Mouse (Mus musculus) heart, embryonic 14.5 days (tissue): ENCODE data around the gene Cyth3. TPM values are rescaled to one million over a fixed set of nuclear protein-coding genes. Genes with fewer than 3 reads are reported as not detected.

Experiments used
- ATAC-seq: fragments of 200-750 bp; cut with Nextera tagmentation; 2 replicates; pipeline ENCODE4 v1.8.0; 2017; ENCODE audit warnings: low read depth, moderate TSS enrichment; ENCODE audit not compliant: insufficient number of reproducible peaks, insufficient read depth, low FRiP score
- H3K27ac ChIP-seq, 2 experiments: fragments of 200-500 bp in 1 of 2; fragments of 300-500 bp in 1 of 2; sonication (generic) in 1 of 2; replicated peaks in 1 of 2; 2 replicates each; pipeline ENCODE4 v1.5.1; 2012 to 2014; ENCODE audit warnings: low read depth in 2 of 2, low read length in 2 of 2, control low read depth in 1 of 2, mild to moderate bottlenecking in 1 of 2, mixed read lengths in 1 of 2; ENCODE audit not compliant: control insufficient read depth in 1 of 2, insufficient read depth in 1 of 2
- H3K27me3 ChIP-seq: fragments of 300-500 bp; sonication (generic); 2 replicates; pipeline ENCODE4 v1.6.1; 2014; ENCODE audit warnings: mild to moderate bottlenecking, low read length, control low read depth; ENCODE audit not compliant: control insufficient read depth, insufficient read depth
- H3K36me3 ChIP-seq: fragments of 300-500 bp; sonication (generic); 2 replicates; pipeline ENCODE4 v1.6.1; 2014; ENCODE audit warnings: mild to moderate bottlenecking, control low read depth, low read length, mixed read lengths; ENCODE audit not compliant: control insufficient read depth, insufficient read depth
- H3K4me1 ChIP-seq, 2 experiments: fragments of 200-500 bp in 1 of 2; fragments of 300-500 bp in 1 of 2; sonication (generic) in 1 of 2; 2 replicates each; pipeline ENCODE4 v1.6.1; 2012 to 2014; ENCODE audit warnings: low read length in 2 of 2, control low read depth in 1 of 2, mixed read lengths in 1 of 2; ENCODE audit not compliant: control insufficient read depth in 2 of 2, insufficient read depth in 2 of 2
- H3K4me2 ChIP-seq: fragments of 300-500 bp; sonication (generic); 2 replicates; pipeline ENCODE4 v1.6.1; 2014; ENCODE audit warnings: mild to moderate bottlenecking, low read length
- H3K4me3 ChIP-seq, 2 experiments: fragments of 200-500 bp in 1 of 2; fragments of 300-500 bp in 1 of 2; sonication (generic) in 1 of 2; 2 replicates each; pipeline ENCODE4 v1.5.1; 2012 to 2014; ENCODE audit warnings: low read length in 2 of 2, mild to moderate bottlenecking in 2 of 2, control low read depth in 1 of 2, low read depth in 1 of 2, moderate library complexity in 1 of 2; ENCODE audit not compliant: control insufficient read depth in 1 of 2, insufficient read depth in 1 of 2
- H3K9ac ChIP-seq: fragments of 300-500 bp; sonication (generic); 2 replicates; pipeline ENCODE4 v1.6.1; 2014; ENCODE audit warnings: mild to moderate bottlenecking, low read length
- H3K9me3 ChIP-seq: fragments of 300-500 bp; sonication (generic); 2 replicates; pipeline ENCODE4 v1.6.1; 2016; ENCODE audit warnings: low read length, control low read depth; ENCODE audit not compliant: control insufficient read depth
- WGBS: fragments of 180-500 bp; shearing (Covaris S2); extraction: QIAGEN DNeasy Blood & Tissue Kit; methylation state at CpG from one replicate; pipeline ENCODE4 v1.1.7; 2014; 5-methylcytosine and 5-hydroxymethylcytosine counted together
- polyA plus RNA-seq: library from polyadenylated mRNA; unstranded; fragments of >200 nt; fragmentation: Nextera tagmentation; extraction: Ambion mirVana; gene quantifications from 2 replicates; pipeline ENCODE4 v1.2.1, GENCODE M21; 2014

Cyth3 gene
- 49.2 and 56.2 TPM in 2 replicates for polyA plus RNA-seq

GRCm38 (mm10) chr5:143621893-143622622 is at the start of gene Cyth3:
Gene Cyth3, plus strand, starts transcription at chr5:143622447.
- peak within 1 kb of the TSS; percentile 88 for H3K9ac ChIP-seq
- peaks cover 35 to 55% of the 10 kb centered on the region in 2 experiments for H3K4me1 ChIP-seq
- ATAC-seq = peak; percentile 88
- peak within 1 kb of the TSS; percentile 74 for H3K4me2 ChIP-seq
- H3K9me3 ChIP-seq = no peaks in the 10 kb centered on the region
- no peaks in the 10 kb centered on the region for H3K36me3 ChIP-seq
- WGBS = 6% methylated on average over 42 of the region's 46 CpGs
- H3K4me3 ChIP-seq = peak within 1 kb of the TSS; percentile 76 to 79
- peak within 1 kb of the TSS; percentile 69 to 74 for H3K27ac ChIP-seq
- H3K27me3 ChIP-seq = no peaks in the 10 kb centered on the region

GRCm38 (mm10) chr5:143573067-143573466 is 49.2 kb upstream of the Cyth3 start:
- WGBS = 88% methylated on average over 4 of the region's 4 CpGs
- H3K4me3 ChIP-seq = no peak overlapping the region
- no peak overlapping the region for H3K27ac ChIP-seq
- no peaks in the 10 kb centered on the region for H3K36me3 ChIP-seq
- H3K9ac ChIP-seq = no peak overlapping the region
- H3K9me3 ChIP-seq = no peaks in the 10 kb centered on the region
- ATAC-seq = no peak
- no peaks in the 10 kb centered on the region for H3K27me3 ChIP-seq
- H3K4me2 ChIP-seq = no peak overlapping the region
- peaks cover 7 to 11% of the 10 kb centered on the region in 2 experiments; a peak in 3 of 4 replicates for H3K4me1 ChIP-seq

GRCm38 (mm10) chr5:143574261-143575178 is 47.7 kb upstream of the Cyth3 start:
- H3K4me2 ChIP-seq = no peak overlapping the region
- H3K27me3 ChIP-seq = no peaks in the 10 kb centered on the region
- H3K4me3 ChIP-seq = no peak overlapping the region
- no peaks in the 10 kb centered on the region for H3K9me3 ChIP-seq
- H3K4me1 ChIP-seq = peaks cover 7 to 10% of the 10 kb centered on the region in 2 experiments; a peak in 3 of 4 replicates
- ATAC-seq = no peak
- H3K9ac ChIP-seq = no peak overlapping the region
- 70% methylated on average over 19 of the region's 19 CpGs for WGBS
- no peaks in the 10 kb centered on the region for H3K36me3 ChIP-seq
- H3K27ac ChIP-seq = peak overlapping the region in 1 of 2 experiments; percentile 28; a peak in 1 of 4 replicates

DNA sequence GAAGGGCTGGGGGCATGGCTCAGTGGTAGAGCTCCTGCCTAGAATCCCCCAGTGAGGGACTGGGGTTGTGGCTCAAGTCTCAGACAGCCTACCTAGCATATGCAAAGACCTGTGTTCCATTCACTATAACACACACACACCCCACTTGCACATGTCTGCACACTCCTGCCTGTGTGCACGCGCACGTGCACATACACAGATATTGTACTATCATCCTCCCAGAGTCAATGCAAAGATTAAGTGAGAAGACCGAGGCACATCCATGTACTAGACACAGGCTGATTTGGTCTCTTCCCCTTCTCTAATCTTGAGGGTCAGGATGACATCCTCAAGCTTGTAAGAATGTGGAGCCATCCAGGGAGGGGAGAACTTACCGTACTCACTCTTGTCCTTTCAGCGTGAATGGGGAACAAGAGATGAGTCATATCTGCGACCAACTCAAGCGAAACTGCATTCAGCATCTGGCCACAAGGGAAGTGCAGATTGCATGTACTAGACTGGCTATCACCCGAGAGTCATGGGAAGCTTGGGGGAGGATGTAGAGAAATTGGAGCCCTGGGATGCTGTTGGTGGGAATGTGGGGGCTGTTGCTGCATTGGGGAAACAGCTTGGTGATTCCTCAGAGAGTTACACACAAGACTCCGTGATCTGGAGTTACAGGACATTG is 42.6 kb upstream of the Cyth3 start:
- Histone ChIP-seq H3K4me1 (peaks cover 4 to 5% of the 10 kb centered on the region in 2 experiments; a peak in 2 of 4 replicates), H3K9me3 (0 out of 2 replicates have a peak, but pooled peaks cover 5% of the 10 kb centered on the region), H3K36me3 (no peaks in the 10 kb centered on the region), H3K27ac (no peak overlapping the region), H3K9ac (no peak overlapping the region), H3K4me2 (no peak overlapping the region), H3K4me3 (no peak overlapping the region), H3K27me3 (no peaks in the 10 kb centered on the region)
- 69% methylated on average over 10 of the region's 10 CpGs for WGBS
- ATAC-seq = peak; percentile 3; the same call in 1 of the 2 replicates

DNA sequence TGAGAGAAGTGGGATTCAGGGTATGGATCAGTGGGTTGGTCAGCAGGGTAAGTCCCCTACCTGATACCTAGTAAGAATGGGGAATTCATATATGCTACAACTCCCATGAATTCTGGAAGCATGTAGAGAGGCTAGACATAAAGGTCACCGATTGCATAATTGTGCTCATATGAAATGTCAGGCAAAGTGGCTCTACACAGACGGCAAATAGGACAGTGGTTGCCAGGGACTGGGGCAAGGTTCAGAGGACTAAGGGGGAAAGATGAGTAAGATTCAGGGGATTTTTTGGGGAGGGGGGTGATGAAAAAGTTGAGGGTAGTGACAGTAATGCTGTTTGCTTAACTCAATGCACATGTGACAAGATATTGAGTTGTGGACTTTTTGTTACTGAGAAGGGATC is 41.3 kb upstream of the Cyth3 start:
- Histone ChIP-seq H3K9me3 (0 out of 2 replicates have a peak, but pooled peaks cover 5% of the 10 kb centered on the region), H3K4me3 (no peak overlapping the region), H3K27me3 (no peaks in the 10 kb centered on the region), H3K27ac (no peak overlapping the region), H3K4me2 (no peak overlapping the region), H3K9ac (no peak overlapping the region), H3K4me1 (peaks cover 5 to 13% of the 10 kb centered on the region in 2 experiments; a peak in 2 of 4 replicates), H3K36me3 (no peaks in the 10 kb centered on the region)
- no peak for ATAC-seq
- WGBS = 90% methylated on average over 2 of the region's 2 CpGs

DNA sequence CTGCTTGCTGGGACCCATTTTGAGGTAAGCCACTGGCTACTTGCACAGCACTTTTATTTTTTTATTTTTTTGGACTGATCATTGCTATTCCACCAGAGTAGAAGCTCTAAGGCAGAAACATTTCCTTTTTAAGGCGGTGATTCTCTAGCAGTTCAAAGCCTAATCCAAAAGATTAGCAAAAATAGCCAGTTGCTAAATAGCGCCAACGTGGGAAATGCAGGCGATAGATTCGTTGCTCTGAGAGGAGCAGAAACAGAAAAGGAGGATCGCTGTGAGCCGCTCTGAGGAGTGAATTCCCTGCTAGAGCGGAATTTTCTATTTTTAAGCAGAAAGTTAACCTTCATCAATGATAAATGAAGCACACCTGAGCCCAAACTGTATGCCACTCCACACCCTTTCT is 40.4 kb upstream of the Cyth3 start:
- 50% methylated on average over 8 of the region's 8 CpGs for WGBS
- Histone ChIP-seq H3K27me3 (no peaks in the 10 kb centered on the region), H3K9ac (no peak overlapping the region), H3K4me2 (no peak overlapping the region), H3K9me3 (0 out of 2 replicates have a peak, but pooled peaks cover 5% of the 10 kb centered on the region), H3K27ac (0 out of 4 replicates have a peak overlapping the region, but pooled peaks of 1 of the 2 experiments have one; percentile 19), H3K4me3 (no peak overlapping the region), H3K4me1 (peaks cover 5 to 13% of the 10 kb centered on the region in 2 experiments; a peak in 2 of 4 replicates), H3K36me3 (no peaks in the 10 kb centered on the region)
- no peak for ATAC-seq

DNA sequence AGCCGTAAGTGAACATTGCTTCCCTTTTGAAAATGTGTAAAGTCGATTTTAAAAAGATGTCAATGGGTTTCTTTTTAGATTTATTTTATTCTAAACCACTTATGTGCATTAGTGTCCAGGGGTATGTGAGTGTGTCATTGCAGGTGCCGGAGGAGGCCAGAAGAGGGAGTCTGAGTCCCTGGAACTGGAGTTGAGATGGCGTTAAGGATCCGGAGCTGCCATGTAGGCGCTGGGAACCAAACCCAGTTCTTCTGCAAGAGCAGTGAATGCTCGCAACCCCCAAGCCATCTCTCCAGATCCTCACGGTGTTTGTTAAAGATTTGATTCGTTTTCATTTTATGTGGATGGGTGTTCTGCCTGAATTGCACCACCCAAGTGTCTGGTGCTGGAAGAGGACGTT is 39.2 kb upstream of the Cyth3 start:
- ATAC-seq = no peak
- Histone ChIP-seq H3K9ac (no peak overlapping the region), H3K4me2 (no peak overlapping the region), H3K4me3 (no peak overlapping the region), H3K36me3 (no peaks in the 10 kb centered on the region), H3K27me3 (no peaks in the 10 kb centered on the region), H3K4me1 (peaks cover 5 to 13% of the 10 kb centered on the region in 2 experiments; a peak in 2 of 4 replicates), H3K27ac (no peak overlapping the region), H3K9me3 (0 out of 2 replicates have a peak, but pooled peaks cover 5% of the 10 kb centered on the region)
- 91% methylated on average over 10 of the region's 10 CpGs for WGBS
